Mouse (Mus musculus) forebrain, postnatal 0 days (tissue): ENCODE results near the gene Zfp128. TPM values are rescaled to one million over a fixed set of nuclear protein-coding genes. Genes with fewer than 3 reads are reported as not detected.

Experiments used
- ATAC-seq: fragments of 200-750 bp; cut with Nextera tagmentation; 2 replicates; pipeline ENCODE4 v1.8.0; 2017; ENCODE audit warnings: mild to moderate bottlenecking, moderate library complexity
- DNase-seq: peaks from one replicate; pipeline ENCODE4 v3.0.0-alpha.2; 2015
- H3K27ac ChIP-seq: fragments of 300-500 bp; sonication (generic); 2 replicates; pipeline ENCODE4 v1.5.1; 2014; ENCODE audit warnings: low read depth, mild to moderate bottlenecking, antibody characterized with exemption, low read length, moderate library complexity, mixed read lengths
- H3K27me3 ChIP-seq: fragments of 300-500 bp; sonication (generic); 2 replicates; pipeline ENCODE4 v1.6.1; 2014; ENCODE audit warnings: mild to moderate bottlenecking, low read length, mixed read lengths; ENCODE audit not compliant: insufficient read depth
- H3K36me3 ChIP-seq: fragments of 300-500 bp; sonication (generic); 2 replicates; pipeline ENCODE4 v1.6.1; 2014; ENCODE audit warnings: mild to moderate bottlenecking, moderate library complexity; ENCODE audit not compliant: insufficient read depth
- H3K4me1 ChIP-seq: fragments of 300-500 bp; sonication (generic); 2 replicates; pipeline ENCODE4 v1.6.1; 2014; ENCODE audit warnings: antibody characterized with exemption; ENCODE audit not compliant: insufficient read depth
- H3K4me2 ChIP-seq: fragments of 300-500 bp; sonication (generic); 2 replicates; pipeline ENCODE4 v1.6.1; 2014; ENCODE audit warnings: low read depth, mild to moderate bottlenecking, moderate library complexity
- H3K4me3 ChIP-seq: fragments of 300-500 bp; sonication (generic); 2 replicates; pipeline ENCODE4 v1.5.1; 2014; ENCODE audit warnings: low read depth, low read length, mixed read lengths
- H3K9ac ChIP-seq: fragments of 300-500 bp; sonication (generic); 2 replicates; pipeline ENCODE4 v1.6.1; 2014; ENCODE audit warnings: mild to moderate bottlenecking
- H3K9me3 ChIP-seq: fragments of 300-500 bp; sonication (generic); 2 replicates; pipeline ENCODE4 v1.6.1; 2016; ENCODE audit warnings: low read length
- CTCF ChIP-seq: sonication (generic); IDR thresholded peaks from 2 replicates; pipeline ENCODE4 v1.5.1; 2016; ENCODE audit warnings: antibody characterized with exemption, control low read depth, low read depth
- WGBS: fragments of 180-500 bp; shearing (Covaris S2); extraction: QIAGEN DNeasy Blood & Tissue Kit; methylation state at CpG from one replicate; pipeline ENCODE4 v1.1.7; 2014; 5-methylcytosine and 5-hydroxymethylcytosine counted together
- polyA plus RNA-seq: library from polyadenylated mRNA; unstranded; fragments of >200 nt; fragmentation: Nextera tagmentation; extraction: Ambion mirVana; gene quantifications from 2 replicates; pipeline ENCODE4 v1.2.1, GENCODE M21; 2015
- total RNA-seq: library from RNA; depleted of rRNA; stranded (reverse); fragments of >200 nt; gene quantifications from 2 replicates; pipeline ENCODE4 v1.2.3, GENCODE M21; 2014; rRNA removed

Zfp128 gene
- total and polyA plus RNA-seq, 2 experiments from 2014 or later, result 2.0 to 17.7 TPM

- ATAC-seq (no peak), DNase-seq (no peak)
- no peaks in the 10 kb centered on the region for H3K36me3 ChIP-seq
- no peak overlapping the region for H3K4me2 ChIP-seq
- no peaks in the 10 kb centered on the region for H3K27me3 ChIP-seq
- H3K4me1 ChIP-seq, result no peaks in the 10 kb centered on the region
- H3K9ac ChIP-seq, result no peak overlapping the region
- no peak overlapping the region for H3K4me3 ChIP-seq
- TF ChIP-seq CTCF, result no peak
- no peak overlapping the region for H3K27ac ChIP-seq
- 80% methylated on average over 4 of the region's 4 CpGs for WGBS
- H3K9me3 ChIP-seq, result no peaks in the 10 kb centered on the region
Measured at GRCm38 (mm10) chr7:12940599-12940998, 59.6 kb downstream of the Zfp128 start.

Other genes starting within 250 kb of the Zfp128 start
- not detected in 2 replicates for gene Vmn2r54, start 240.9 kb upstream of the Zfp128 start, total RNA-seq
- gene Vmn2r54, start 240.9 kb upstream of the Zfp128 start, polyA plus RNA-seq, result not detected in 2 replicates
- gene Vmn2r55, start 196.2 kb upstream of the Zfp128 start, total RNA-seq, result not detected in 2 replicates
- gene Vmn2r55, start 196.2 kb upstream of the Zfp128 start, polyA plus RNA-seq, result not detected in 2 replicates
- 0.10 and 0.15 TPM in 2 replicates for gene Vmn2r56, start 146.2 kb upstream of the Zfp128 start, total RNA-seq
- gene Vmn2r56, start 146.2 kb upstream of the Zfp128 start, polyA plus RNA-seq, result 0.02 TPM in 1 of 2 replicates, not detected in the other
- 28.4 and 36.7 TPM in 2 replicates for gene Zscan18, start 77.5 kb upstream of the Zfp128 start, total RNA-seq
- gene Zscan18, start 77.5 kb upstream of the Zfp128 start, polyA plus RNA-seq, result 13.3 and 17.8 TPM in 2 replicates
- gene Zfp329, start 62.3 kb upstream of the Zfp128 start, total RNA-seq, result 20.6 and 26.6 TPM in 2 replicates
- 8.1 and 14.2 TPM in 2 replicates for gene Zfp329, start 62.3 kb upstream of the Zfp128 start, polyA plus RNA-seq
- 34.9 and 43.2 TPM in 2 replicates for gene Zfp110, start 46.4 kb upstream of the Zfp128 start, total RNA-seq
- gene Zfp110, start 46.4 kb upstream of the Zfp128 start, polyA plus RNA-seq, result 15.4 and 18.5 TPM in 2 replicates
- 7.0 and 8.3 TPM in 2 replicates for gene Zscan22, start 16.6 kb downstream of the Zfp128 start, total RNA-seq
- gene Zscan22, start 16.6 kb downstream of the Zfp128 start, polyA plus RNA-seq, result 2.8 and 3.5 TPM in 2 replicates
- 1,758 and 2,185 TPM in 2 replicates for gene Rps5, start 41.1 kb downstream of the Zfp128 start, total RNA-seq
- gene Rps5, start 41.1 kb downstream of the Zfp128 start, polyA plus RNA-seq, result 679 and 877 TPM in 2 replicates
- gene Rnf225, start 46.2 kb downstream of the Zfp128 start, total RNA-seq, result 1.7 and 1.8 TPM in 2 replicates
- gene Rnf225, start 46.2 kb downstream of the Zfp128 start, polyA plus RNA-seq, result 0.36 and 0.75 TPM in 2 replicates
- 32.9 and 47.7 TPM in 2 replicates for gene Zfp324, start 84.7 kb downstream of the Zfp128 start, total RNA-seq
- gene Zfp324, start 84.7 kb downstream of the Zfp128 start, polyA plus RNA-seq, result 6.8 and 8.8 TPM in 2 replicates
- 7.5 and 13.0 TPM in 2 replicates for gene Zfp446, start 96.7 kb downstream of the Zfp128 start, total RNA-seq
- 6.0 and 8.2 TPM in 2 replicates for gene Zfp446, start 96.7 kb downstream of the Zfp128 start, polyA plus RNA-seq
- 0.23 and 0.43 TPM in 2 replicates for gene Slc27a5, start 117.0 kb downstream of the Zfp128 start, total RNA-seq
- gene Slc27a5, start 117.0 kb downstream of the Zfp128 start, polyA plus RNA-seq, result 0.08 and 0.18 TPM in 2 replicates
- 430 and 485 TPM in 2 replicates for gene Trim28, start 117.9 kb downstream of the Zfp128 start, total RNA-seq
- gene Trim28, start 117.9 kb downstream of the Zfp128 start, polyA plus RNA-seq, result 209 and 211 TPM in 2 replicates
- gene Zbtb45, start 128.9 kb downstream of the Zfp128 start, total RNA-seq, result 32.8 and 33.3 TPM in 2 replicates
- 25.0 and 29.3 TPM in 2 replicates for gene Zbtb45, start 128.9 kb downstream of the Zfp128 start, polyA plus RNA-seq
- gene Chmp2a, start 153.6 kb downstream of the Zfp128 start, total RNA-seq, result 131 and 160 TPM in 2 replicates
- 210 and 239 TPM in 2 replicates for gene Chmp2a, start 153.6 kb downstream of the Zfp128 start, polyA plus RNA-seq
- 336 and 344 TPM in 2 replicates for gene Ube2m, start 157.1 kb downstream of the Zfp128 start, total RNA-seq
- 130 and 132 TPM in 2 replicates for gene Ube2m, start 157.1 kb downstream of the Zfp128 start, polyA plus RNA-seq
- 11.8 and 15.1 TPM in 2 replicates for gene Mzf1, start 173.6 kb downstream of the Zfp128 start, total RNA-seq
- gene Mzf1, start 173.6 kb downstream of the Zfp128 start, polyA plus RNA-seq, result 10.1 and 12.9 TPM in 2 replicates
- 0.14 and 0.23 TPM in 2 replicates for gene Vmn1r85, start 214.0 kb downstream of the Zfp128 start, total RNA-seq
- 0.05 and 0.12 TPM in 2 replicates for gene Vmn1r85, start 214.0 kb downstream of the Zfp128 start, polyA plus RNA-seq
- gene Vmn1r86, start 238.7 kb downstream of the Zfp128 start, total RNA-seq, result not detected in 2 replicates
- gene Vmn1r86, start 238.7 kb downstream of the Zfp128 start, polyA plus RNA-seq, result not detected in 2 replicates